Mouse (Mus musculus): ENCODE results near the gene Llph.
"Not testable (repeated sequence)": the region's sequence is repeated elsewhere in the genome, so short reads cannot be mapped to it uniquely, and the experiment has no call there.

Llph gene

DNA sequence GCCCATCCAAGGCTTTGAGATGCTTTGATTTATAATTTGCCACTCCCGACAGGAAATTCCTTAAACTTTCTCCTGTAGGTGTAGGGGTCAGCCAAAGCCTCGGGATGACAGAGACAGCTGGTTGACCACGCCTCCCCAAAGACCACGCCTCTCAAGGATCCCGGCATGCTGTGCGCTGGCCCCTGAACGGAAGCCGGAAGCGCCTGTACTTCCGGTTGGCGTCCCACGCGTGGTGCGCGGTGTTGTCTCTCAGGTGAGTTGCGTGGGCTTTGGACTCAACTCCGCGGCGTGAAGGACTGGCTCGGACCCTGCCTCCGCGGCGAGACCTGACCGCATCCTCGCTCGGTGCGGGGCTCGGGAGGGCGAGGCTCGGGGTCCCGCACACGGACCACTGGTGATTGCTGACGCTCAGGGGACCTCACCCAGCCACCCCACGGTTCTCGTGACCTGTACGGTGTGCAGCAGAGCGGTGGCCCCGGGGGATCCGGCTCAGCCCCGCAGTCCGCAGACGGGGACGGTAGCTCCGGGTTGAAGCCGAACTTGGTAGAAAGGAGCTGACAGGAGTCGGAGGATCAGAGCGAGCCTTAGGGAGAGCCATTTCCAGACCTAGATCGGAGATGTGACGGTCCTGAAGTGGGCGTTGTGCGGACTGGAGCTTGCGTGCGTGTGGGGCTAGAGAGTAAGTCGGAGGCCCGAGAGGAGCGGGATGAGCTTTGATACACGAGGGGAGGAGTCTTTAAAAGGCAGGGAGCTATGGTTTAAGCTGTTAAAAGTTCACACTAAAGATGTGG lies at the start of gene Llph:
Gene Llph (plus strand): TSS at position 200 of the 791 bp plus-strand sequence.
- peak; percentile 84 to 86 for DNase-seq

- DNase-seq: no peak
These were observed 44.0 kb upstream of the Llph start for GRCm38 (mm10) chr10:120182887-120183286.

DNA sequence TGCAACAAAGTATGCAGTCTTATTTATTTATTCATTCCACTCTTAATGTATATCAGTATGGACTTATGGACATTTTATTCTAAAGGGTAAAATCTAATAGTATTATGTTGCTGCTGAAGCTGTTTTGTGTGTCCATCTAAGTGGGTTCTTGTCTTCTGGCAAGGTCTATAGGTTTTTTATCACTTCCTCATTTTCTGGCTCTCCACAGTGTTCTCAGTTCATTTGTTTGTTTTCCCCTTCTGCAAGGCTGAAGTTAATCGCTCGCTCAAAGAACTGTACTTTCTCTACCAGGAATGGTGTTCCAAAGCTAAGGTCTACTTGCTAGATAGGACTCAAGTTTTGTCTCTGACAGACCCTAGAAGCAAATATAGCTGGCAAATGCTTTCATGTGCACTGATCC lies 43.5 kb upstream of the Llph start:
- DNase-seq: no peak

GRCm38 (mm10) chr10:120188513-120188912 lies 38.4 kb upstream of the Llph start:
- no peak for DNase-seq

DNA sequence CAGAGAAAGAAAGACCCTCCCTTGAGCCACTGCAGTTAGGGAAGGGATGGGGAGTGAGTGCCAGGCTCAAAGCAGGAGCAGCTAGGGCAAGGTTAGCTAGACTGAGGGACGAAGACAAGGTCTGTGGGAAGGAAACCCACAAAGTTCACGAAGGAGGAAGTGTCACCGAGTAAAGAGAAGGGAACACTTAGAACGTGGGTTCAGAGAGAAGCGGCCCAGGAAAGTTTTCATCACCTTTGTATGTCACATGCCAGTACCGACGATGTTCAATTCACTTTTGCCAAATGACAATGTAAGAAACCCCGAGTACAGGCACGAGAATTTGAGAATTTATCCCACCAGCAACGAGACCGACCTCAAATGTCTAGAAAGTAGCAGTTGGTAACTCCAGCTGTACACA lies 37.6 kb upstream of the Llph start:
- DNase-seq: no peak

DNA sequence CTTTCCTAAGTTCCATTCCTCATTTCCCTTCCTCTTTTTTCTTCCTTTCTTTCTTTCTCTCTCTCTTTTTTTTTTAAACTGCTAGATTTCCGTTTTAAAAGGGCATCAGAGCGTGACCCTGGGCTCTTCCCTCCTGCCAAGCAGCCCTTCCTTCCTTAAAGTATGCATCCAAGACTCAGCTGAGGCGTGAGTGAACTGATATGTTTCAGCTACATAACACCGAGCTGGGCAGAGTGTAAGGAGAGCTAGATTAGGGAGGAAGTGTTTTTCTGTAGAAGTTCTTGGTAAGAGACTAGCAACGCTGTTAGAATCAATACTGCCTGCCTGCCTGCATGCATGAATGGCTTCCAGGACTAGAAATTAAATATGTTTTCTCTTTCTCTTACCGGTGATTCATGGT lies 37.1 kb upstream of the Llph start:
- no peak for DNase-seq

- no peak for DNase-seq
These were observed 35.7 kb upstream of the Llph start for GRCm38 (mm10) chr10:120191165-120191564.

GRCm38 (mm10) chr10:120192278-120192677 lies 34.6 kb upstream of the Llph start:
- DNase-seq: no peak

- DNase-seq: no peak
These were observed 33.6 kb upstream of the Llph start for GRCm38 (mm10) chr10:120193255-120193654.

DNA sequence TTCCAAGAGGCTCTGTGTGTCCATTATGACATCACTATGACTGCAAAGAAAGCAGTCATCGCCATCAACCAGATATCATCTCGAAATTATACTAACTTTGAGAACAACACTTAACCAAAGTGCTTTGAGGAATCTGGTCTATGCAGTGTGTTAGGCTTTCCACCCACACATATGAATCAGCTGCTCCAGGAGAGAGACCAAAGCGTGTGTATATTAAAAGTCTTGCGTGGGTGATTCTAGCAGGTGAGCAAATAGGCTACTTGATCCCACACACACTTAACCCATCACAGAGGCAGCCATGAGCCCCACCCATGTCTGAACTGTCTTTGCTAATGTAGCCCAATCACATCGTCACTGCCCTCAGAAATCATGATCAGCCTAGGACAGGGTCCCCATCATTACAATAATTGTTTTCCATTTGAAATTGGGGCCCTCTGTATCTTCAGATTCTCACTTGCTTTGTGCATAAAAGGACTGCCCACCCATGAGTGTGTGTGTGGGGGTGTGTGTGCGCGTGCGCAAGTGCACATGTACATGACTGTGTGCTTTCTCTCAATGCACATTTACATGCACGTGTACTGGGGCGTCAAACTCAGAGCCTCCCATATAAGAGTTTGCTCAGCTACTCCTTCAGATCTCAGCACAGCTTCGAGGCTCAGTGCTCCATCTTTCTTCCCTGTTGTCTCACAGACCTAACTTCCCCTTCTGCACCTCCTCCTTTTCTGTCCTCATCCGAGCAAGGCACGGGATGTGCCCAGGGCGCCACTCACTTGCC lies 29.6 kb upstream of the Llph start:
- no peak for DNase-seq

DNA sequence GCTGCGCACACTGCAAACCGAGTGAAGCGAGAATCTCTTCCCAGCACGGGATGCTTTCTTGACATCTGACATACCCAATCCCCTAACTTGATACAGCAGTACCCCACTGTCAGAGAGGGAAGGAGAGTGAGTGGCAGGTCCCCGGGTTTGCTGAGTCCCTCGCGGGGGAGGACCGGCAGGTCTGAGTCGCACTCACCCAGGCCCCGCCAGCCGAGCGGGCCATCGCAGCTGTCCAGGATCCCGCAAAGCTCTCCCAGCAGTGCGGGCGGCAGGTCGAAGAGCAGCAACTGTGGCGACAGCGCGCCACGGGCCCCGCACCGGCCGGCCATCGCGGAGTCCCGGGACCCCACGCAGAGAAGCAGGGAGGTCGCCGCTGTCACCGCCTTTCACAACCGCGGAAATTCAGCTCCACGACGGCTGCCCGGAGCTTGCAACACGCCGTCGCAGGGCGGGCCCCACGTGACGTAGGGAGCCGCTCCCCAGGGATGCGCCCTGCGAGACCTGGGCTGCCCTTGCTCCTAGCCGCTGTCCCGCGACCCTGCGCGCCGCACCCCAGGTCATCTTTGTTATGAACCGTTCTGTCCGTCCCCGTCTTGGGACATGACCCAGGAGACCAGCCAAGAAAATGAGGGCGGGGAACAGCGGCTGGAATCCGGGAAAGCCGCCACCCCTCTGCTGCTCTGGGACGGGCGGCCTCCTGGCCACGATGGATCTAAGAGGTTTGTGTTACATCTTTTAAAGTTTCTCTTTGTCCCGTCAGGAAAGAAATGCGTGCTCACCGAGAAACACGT lies 25.5 kb upstream of the Llph start, which contains the start of gene Tmbim4:
Gene Tmbim4 (plus strand): TSS at position 460 of the 791 bp plus-strand sequence.
- DNase-seq: peak; percentile 8 to 21

DNA sequence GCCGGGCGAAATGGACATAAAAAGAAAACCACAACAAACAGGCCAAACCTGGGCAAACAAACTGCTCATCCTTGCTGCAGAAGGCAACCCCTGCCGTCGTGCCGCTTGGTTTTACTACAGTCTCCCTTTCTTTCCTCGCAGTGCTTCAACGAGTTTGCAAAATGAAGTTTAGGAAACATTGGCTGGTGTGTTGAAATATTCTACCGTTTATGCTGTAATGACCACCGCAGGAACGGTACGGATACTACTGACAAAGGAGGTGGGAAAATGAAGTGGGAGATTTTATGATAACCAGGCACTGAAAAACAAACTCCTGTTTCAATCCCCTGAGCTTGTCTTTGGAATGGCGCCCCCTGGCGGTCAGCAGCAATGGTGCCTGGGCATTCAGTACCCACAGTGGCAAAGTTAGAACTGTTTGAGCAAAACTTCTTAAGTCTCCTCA lies 24.9 kb upstream of the Llph start, which contains the start of gene Irak3:
Gene Irak3 (minus strand): TSS at position 170 of the 442 bp plus-strand sequence.
- DNase-seq: peak; percentile 67 to 76

- DNase-seq: no peak
These were observed 24.2 kb upstream of the Llph start for GRCm38 (mm10) chr10:120202467-120203250.

DNA sequence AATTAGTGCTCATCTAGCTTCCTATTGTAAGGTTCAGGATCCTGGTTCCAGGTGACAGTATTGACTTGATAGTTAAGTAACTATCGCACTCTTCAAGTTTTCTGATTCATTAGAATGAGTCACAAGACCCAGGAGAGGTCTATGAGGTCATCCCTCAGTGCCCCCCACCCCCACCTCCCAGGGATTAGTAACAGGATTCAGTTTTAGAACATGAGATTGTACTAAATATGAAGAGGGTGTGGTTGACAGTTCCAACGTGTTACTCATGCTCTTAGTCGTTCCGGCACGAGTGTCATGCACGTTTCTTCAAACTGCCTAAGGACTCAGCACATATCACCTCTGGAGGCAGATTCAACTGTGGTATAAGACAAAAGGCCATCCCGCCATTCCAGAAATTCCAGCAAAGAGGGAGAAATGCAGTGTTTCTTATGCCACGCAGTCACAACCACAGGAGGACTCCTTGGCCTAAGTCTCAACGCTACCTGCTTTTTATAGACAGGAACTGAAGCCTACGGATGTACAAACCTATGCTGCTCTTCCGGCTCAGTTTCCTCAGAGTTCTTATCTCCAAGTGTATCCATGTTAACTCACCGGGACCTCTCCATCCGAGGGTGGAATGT lies 22.2 kb upstream of the Llph start:
- DNase-seq: no peak

DNA sequence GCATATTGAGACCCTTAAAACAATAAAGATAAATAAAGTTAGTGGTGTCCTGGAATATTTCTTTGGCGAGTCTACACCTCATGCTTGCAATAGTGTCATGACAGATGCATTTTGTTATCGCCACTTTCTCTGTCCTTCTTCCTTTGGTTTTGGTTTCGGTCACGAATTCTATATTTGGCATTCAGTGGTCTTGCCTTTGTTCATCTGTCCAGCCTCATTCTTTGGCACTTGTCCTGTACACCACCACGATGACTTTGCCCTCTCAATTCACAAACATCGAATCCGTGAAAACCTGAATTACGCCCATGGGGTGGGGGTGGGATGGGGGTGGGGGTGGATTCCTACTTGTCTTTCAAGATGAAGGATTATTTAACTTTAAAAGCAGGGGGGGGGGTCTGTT lies 18.9 kb upstream of the Llph start:
- no peak for DNase-seq

DNA sequence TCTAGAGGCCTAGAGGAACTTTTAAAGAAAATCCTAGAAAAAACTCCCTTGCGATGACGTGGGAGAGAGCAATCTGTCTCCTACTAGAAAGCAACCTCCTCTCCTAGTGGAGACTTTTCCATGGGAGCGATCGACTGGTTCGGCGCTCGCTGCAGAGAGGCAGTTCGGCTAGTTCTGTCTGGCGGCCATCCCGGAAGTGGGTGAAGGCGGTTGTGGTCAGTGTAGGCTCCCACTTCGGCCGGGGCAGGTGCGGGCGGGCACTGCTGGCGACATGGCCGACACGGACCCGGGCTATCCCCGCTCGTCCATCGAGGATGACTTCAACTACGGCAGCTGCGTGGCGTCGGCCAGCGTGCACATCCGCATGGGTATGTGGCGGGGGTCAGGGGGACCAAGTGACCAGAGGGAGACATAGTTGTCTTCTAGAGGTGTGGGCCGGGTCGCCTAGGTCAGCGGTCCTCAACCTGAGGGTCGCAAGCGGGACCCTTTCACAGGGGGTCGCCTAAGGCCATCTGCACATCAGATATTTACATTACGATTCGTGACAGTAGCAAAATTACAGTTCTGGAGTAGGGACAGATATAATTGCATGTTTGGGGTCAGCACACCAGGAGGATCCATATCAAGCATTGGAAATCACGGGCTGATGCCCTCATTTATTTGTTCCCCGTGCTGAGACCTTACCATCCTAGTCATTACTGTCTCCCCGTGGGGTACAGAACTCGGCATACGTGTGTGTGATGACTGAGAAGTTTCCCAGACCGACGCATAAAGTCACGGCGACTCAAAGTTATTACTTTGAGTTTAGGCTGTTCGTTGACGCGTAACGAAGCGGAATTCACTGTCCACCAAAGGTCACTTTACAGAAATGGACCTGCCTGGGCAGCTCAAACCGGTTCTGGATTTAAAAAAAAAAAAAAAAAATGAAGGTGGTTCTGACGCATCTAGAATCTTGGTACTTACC lies 18.0 kb upstream of the Llph start:
- peak; percentile 87 to 88 for DNase-seq

- DNase-seq: no peak
These were observed 17.3 kb upstream of the Llph start for GRCm38 (mm10) chr10:120209539-120209925.

DNA sequence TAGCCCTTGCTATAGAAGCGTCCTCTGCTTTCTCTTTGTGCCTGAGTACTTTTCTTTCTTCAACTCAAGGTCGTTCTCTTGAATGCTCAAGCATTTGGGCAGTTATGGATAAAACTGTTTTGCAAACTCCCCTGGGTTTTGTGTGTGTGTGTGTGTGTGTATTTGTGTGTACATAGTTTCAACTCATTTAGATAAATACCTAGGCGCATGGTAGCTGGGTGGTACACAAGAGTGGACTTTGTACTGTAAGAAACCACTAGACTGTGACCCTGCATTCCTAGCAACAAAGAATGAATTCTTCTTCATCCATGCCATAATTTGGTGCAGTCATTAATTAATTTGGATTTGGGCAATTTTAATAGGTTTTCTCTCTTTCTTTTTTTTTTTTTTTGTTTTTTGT lies 16.8 kb upstream of the Llph start:
- DNase-seq: no peak

- DNase-seq: not testable (repeated sequence)
These were observed 9.8 kb upstream of the Llph start for GRCm38 (mm10) chr10:120217099-120217498.

DNA sequence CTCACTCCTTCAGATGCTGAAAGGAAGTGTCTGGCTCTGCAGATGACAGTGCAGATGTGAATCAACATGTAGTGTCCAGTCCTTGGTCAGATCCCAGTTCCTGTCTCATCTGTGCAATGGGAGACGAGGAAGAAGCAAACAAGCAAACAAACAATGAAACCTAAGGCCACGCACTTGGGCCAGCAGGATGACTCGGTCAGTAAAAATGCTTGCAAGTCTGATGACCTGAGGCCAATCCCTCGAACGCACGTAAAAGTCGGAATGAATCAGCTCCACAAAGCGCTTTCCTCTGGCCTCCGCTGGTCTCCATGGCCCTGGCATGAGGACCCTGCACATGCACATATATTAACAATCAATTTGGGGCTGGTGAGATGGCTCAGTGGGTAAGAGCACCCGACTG lies 7.9 kb upstream of the Llph start:
- no peak for DNase-seq
